Mouse (Mus musculus): ENCODE measurements around the gene Strc. TPM values are rescaled to one million over a fixed set of nuclear protein-coding genes. Genes with fewer than 3 reads are reported as not detected.

Gene Strc
- polyA plus RNA-seq, 1 experiment from 2014 or later, result not detected

- Histone ChIP-seq H3K4me3 (ENCODE audit: low read depth, low read length) (no peak overlapping the region), H3K4me1 (ENCODE audit: control insufficient read depth, insufficient read depth, low read length) (0 out of 2 replicates have a peak, but pooled peaks cover under 1% of the 10 kb centered on the region)
- 90% methylated on average over 3 of the region's 3 CpGs for WGBS
Observed at GRCm38 (mm10) chr2:121363656-121364055, 23.3 kb downstream of the Strc start.

DNA sequence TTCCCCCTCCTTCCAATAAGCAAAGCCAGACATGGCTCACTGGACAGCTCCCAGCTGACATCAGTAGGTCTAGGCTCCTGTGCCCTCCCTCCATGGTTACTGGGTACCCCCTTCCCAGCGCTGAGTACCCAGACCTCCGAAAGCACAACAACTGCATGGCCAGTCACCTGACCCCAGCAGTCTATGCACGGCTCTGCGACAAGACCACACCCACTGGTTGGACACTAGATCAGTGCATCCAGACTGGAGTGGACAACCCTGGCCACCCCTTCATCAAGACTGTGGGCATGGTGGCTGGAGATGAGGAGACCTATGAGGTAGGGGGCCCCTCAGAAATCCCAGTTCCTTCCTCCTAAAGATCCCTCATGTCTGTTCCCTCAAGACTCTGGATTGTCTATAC, 27.5 kb downstream of the Strc start:
- Histone ChIP-seq H3K4me3 (ENCODE audit: low read depth, low read length) (no peak overlapping the region), H3K9ac (ENCODE audit: low read length) (no peak overlapping the region), H3K4me2 (ENCODE audit: low read depth) (no peak overlapping the region), H3K9me3 (ENCODE audit: control insufficient read depth, low read length) (no peaks in the 10 kb centered on the region), H3K36me3 (ENCODE audit: control insufficient read depth, insufficient read depth, low read length) (no peaks in the 10 kb centered on the region), H3K27ac (ENCODE audit: low read depth, low read length) (no peak overlapping the region), H3K27me3 (ENCODE audit: control insufficient read depth, insufficient read depth, low read length) (peaks cover 4% of the 10 kb centered on the region; the same call in 1 of the 2 replicates), H3K4me1 (ENCODE audit: control insufficient read depth, insufficient read depth, low read length) (0 out of 2 replicates have a peak, but pooled peaks cover 6% of the 10 kb centered on the region)
- ATAC-seq (ENCODE audit: insufficient read depth, low FRiP score, low TSS enrichment) (no peak), DNase-seq (ENCODE audit: low spot score) (no peak)
- 67% methylated on average over 4 of the region's 4 CpGs for WGBS

More at GRCm38 (mm10) chr2:121363656-121364055, 23.3 kb downstream of the Strc start:
- Histone ChIP-seq H3K27ac (ENCODE audit: low read depth, low read length) (no peak overlapping the region), H3K27me3 (ENCODE audit: control insufficient read depth, insufficient read depth, low read length) (no peaks in the 10 kb centered on the region), H3K4me2 (ENCODE audit: low read depth) (no peak overlapping the region), H3K9me3 (ENCODE audit: control insufficient read depth, low read length) (no peaks in the 10 kb centered on the region), H3K36me3 (ENCODE audit: control insufficient read depth, insufficient read depth, low read length) (no peaks in the 10 kb centered on the region), H3K9ac (ENCODE audit: low read length) (no peak overlapping the region)
- no peak for ATAC-seq (ENCODE audit: insufficient read depth, low FRiP score, low TSS enrichment)
- DNase-seq (ENCODE audit: low spot score), result no peak

- no peaks in the 10 kb centered on the region for H3K9me3 ChIP-seq (ENCODE audit: control insufficient read depth, low read length)
- H3K27ac ChIP-seq (ENCODE audit: low read depth, low read length), result no peak overlapping the region
- H3K9ac ChIP-seq (ENCODE audit: low read length), result peak overlapping the region; percentile 33; the same call in 1 of the 2 replicates
- no peaks in the 10 kb centered on the region for H3K36me3 ChIP-seq (ENCODE audit: control insufficient read depth, insufficient read depth, low read length)
- ATAC-seq (ENCODE audit: insufficient read depth, low FRiP score, low TSS enrichment) (no peak), DNase-seq (ENCODE audit: low spot score) (peak; percentile 32)
- H3K4me3 ChIP-seq (ENCODE audit: low read depth, low read length), result peak overlapping the region; percentile 30
- WGBS, result 0% methylated on average over 16 of the region's 16 CpGs
- 0 out of 2 replicates have a peak, but pooled peaks cover 6% of the 10 kb centered on the region for H3K4me1 ChIP-seq (ENCODE audit: control insufficient read depth, insufficient read depth, low read length)
- peaks cover 4% of the 10 kb centered on the region; the same call in 1 of the 2 replicates for H3K27me3 ChIP-seq (ENCODE audit: control insufficient read depth, insufficient read depth, low read length)
- peak overlapping the region; percentile 49 for H3K4me2 ChIP-seq (ENCODE audit: low read depth)
Observed at GRCm38 (mm10) chr2:121358381-121358780, 28.6 kb downstream of the Strc start.

- Histone ChIP-seq H3K9me3 (ENCODE audit: control insufficient read depth, low read length) (no peaks in the 10 kb centered on the region), H3K27me3 (ENCODE audit: control insufficient read depth, insufficient read depth, low read length) (peaks cover 4% of the 10 kb centered on the region; the same call in 1 of the 2 replicates), H3K36me3 (ENCODE audit: control insufficient read depth, insufficient read depth, low read length) (no peaks in the 10 kb centered on the region), H3K9ac (ENCODE audit: low read length) (no peak overlapping the region), H3K4me2 (ENCODE audit: low read depth) (peak overlapping the region; percentile 49), H3K4me1 (ENCODE audit: control insufficient read depth, insufficient read depth, low read length) (0 out of 2 replicates have a peak, but pooled peaks cover 6% of the 10 kb centered on the region), H3K27ac (ENCODE audit: low read depth, low read length) (no peak overlapping the region), H3K4me3 (ENCODE audit: low read depth, low read length) (peak overlapping the region; percentile 30; the same call in 1 of the 2 replicates)
- WGBS, result 7% methylated on average over 4 of the region's 4 CpGs
- no peak for DNase-seq (ENCODE audit: low spot score)
- ATAC-seq (ENCODE audit: insufficient read depth, low FRiP score, low TSS enrichment), result no peak
Observed at GRCm38 (mm10) chr2:121357961-121358360, 29.0 kb downstream of the Strc start.

- Histone ChIP-seq H3K4me2 (ENCODE audit: low read depth) (peak within 1 kb of the TSS; percentile 49), H3K9me3 (ENCODE audit: control insufficient read depth, low read length) (no peaks in the 10 kb centered on the region), H3K4me3 (ENCODE audit: low read depth, low read length) (peak within 1 kb of the TSS; percentile 30), H3K4me1 (ENCODE audit: control insufficient read depth, insufficient read depth, low read length) (0 out of 2 replicates have a peak, but pooled peaks cover 6% of the 10 kb centered on the region), H3K9ac (ENCODE audit: low read length) (peak within 1 kb of the TSS; percentile 33; the same call in 1 of the 2 replicates), H3K27ac (ENCODE audit: low read depth, low read length) (no peak within 1 kb of the TSS), H3K27me3 (ENCODE audit: control insufficient read depth, insufficient read depth, low read length) (peaks cover 4% of the 10 kb centered on the region; the same call in 1 of the 2 replicates), H3K36me3 (ENCODE audit: control insufficient read depth, insufficient read depth, low read length) (no peaks in the 10 kb centered on the region)
- DNase-seq (ENCODE audit: low spot score), result no peak
- WGBS, result 71% methylated on average over 5 of the region's 5 CpGs
- ATAC-seq (ENCODE audit: insufficient read depth, low FRiP score, low TSS enrichment), result no peak
Observed at GRCm38 (mm10) chr2:121357494-121357893, 29.5 kb downstream of the Strc start, which contains the start of gene Ckmt1. Gene Ckmt1, plus strand, starts transcription at chr2:121357714.

GRCm38 (mm10) chr2:121354820-121355592, 32.0 kb downstream of the Strc start, which contains the start of gene Ppip5k1:
Gene Ppip5k1, minus strand, starts transcription at chr2:121355396.
- WGBS, result under 1% methylated on average over 56 of the region's 58 CpGs
- Histone ChIP-seq H3K9me3 (ENCODE audit: control insufficient read depth, low read length) (no peaks in the 10 kb centered on the region), H3K4me2 (ENCODE audit: low read depth) (peak within 1 kb of the TSS; percentile 67), H3K4me1 (ENCODE audit: control insufficient read depth, insufficient read depth, low read length) (0 out of 2 replicates have a peak, but pooled peaks cover 6% of the 10 kb centered on the region), H3K36me3 (ENCODE audit: control insufficient read depth, insufficient read depth, low read length) (no peaks in the 10 kb centered on the region), H3K27me3 (ENCODE audit: control insufficient read depth, insufficient read depth, low read length) (peaks cover 4% of the 10 kb centered on the region; the same call in 1 of the 2 replicates), H3K27ac (ENCODE audit: low read depth, low read length) (peak within 1 kb of the TSS; percentile 65; the same call in 1 of the 2 replicates), H3K4me3 (ENCODE audit: low read depth, low read length) (peak within 1 kb of the TSS; percentile 61), H3K9ac (ENCODE audit: low read length) (peak within 1 kb of the TSS; percentile 78)
- peak; percentile 94 for ATAC-seq (ENCODE audit: insufficient read depth, low FRiP score, low TSS enrichment)
- DNase-seq (ENCODE audit: low spot score), result peak; percentile 98

DNA sequence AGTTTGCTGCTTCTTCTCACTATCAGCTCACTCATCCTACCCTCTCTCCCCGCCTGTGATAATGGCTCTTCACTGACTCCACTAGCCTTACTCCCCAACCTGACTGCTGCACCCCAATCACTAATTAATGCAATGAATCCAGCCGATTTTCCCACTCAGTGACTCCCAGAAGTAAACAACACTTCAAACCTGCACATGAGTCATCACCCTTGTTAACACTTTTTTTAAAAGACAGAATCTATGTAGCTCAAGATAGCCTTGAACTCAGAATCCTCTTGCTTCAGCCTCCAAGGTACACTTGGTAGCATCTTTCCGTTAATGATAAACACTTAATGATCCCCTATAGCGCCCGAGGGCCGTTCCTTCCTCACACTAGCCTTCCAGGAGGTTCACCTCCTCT, 32.6 kb downstream of the Strc start:
- peak overlapping the region; percentile 65; the same call in 1 of the 2 replicates for H3K27ac ChIP-seq (ENCODE audit: low read depth, low read length)
- 5% methylated on average over 6 of the region's 6 CpGs for WGBS
- H3K36me3 ChIP-seq (ENCODE audit: control insufficient read depth, insufficient read depth, low read length), result no peaks in the 10 kb centered on the region
- H3K4me3 ChIP-seq (ENCODE audit: low read depth, low read length), result peak overlapping the region; percentile 61
- peaks cover 4% of the 10 kb centered on the region; the same call in 1 of the 2 replicates for H3K27me3 ChIP-seq (ENCODE audit: control insufficient read depth, insufficient read depth, low read length)
- H3K9ac ChIP-seq (ENCODE audit: low read length), result peak overlapping the region; percentile 78
- H3K4me1 ChIP-seq (ENCODE audit: control insufficient read depth, insufficient read depth, low read length), result 0 out of 2 replicates have a peak, but pooled peaks cover 6% of the 10 kb centered on the region
- DNase-seq (ENCODE audit: low spot score) (no peak), ATAC-seq (ENCODE audit: insufficient read depth, low FRiP score, low TSS enrichment) (no peak)
- no peaks in the 10 kb centered on the region for H3K9me3 ChIP-seq (ENCODE audit: control insufficient read depth, low read length)
- peak overlapping the region; percentile 67 for H3K4me2 ChIP-seq (ENCODE audit: low read depth)

GRCm38 (mm10) chr2:121353156-121353555, 33.8 kb downstream of the Strc start:
- Histone ChIP-seq H3K9me3 (ENCODE audit: control insufficient read depth, low read length) (no peaks in the 10 kb centered on the region), H3K9ac (ENCODE audit: low read length) (no peak overlapping the region), H3K27ac (ENCODE audit: low read depth, low read length) (no peak overlapping the region), H3K27me3 (ENCODE audit: control insufficient read depth, insufficient read depth, low read length) (peaks cover 4% of the 10 kb centered on the region; the same call in 1 of the 2 replicates), H3K36me3 (ENCODE audit: control insufficient read depth, insufficient read depth, low read length) (no peaks in the 10 kb centered on the region), H3K4me3 (ENCODE audit: low read depth, low read length) (no peak overlapping the region), H3K4me1 (ENCODE audit: control insufficient read depth, insufficient read depth, low read length) (0 out of 2 replicates have a peak, but pooled peaks cover under 1% of the 10 kb centered on the region), H3K4me2 (ENCODE audit: low read depth) (no peak overlapping the region)
- DNase-seq (ENCODE audit: low spot score), result no peak
- no peak for ATAC-seq (ENCODE audit: insufficient read depth, low FRiP score, low TSS enrichment)
- WGBS, result 78% methylated on average over 8 of the region's 8 CpGs
